Mouse (Mus musculus) embryonic facial prominence, embryonic 11.5 days (tissue): Measurements from ENCODE around the gene Duoxa2. TPM values are rescaled to one million over a fixed set of nuclear protein-coding genes. Genes with fewer than 3 reads are reported as not detected.

ENCODE experiments used
- ATAC-seq: fragments of 200-750 bp; cut with Nextera tagmentation; replicated peaks from 2 replicates; pipeline ENCODE4 v1.8.0; 2017; ENCODE audit warnings: low read depth; ENCODE audit not compliant: insufficient number of reproducible peaks, low FRiP score, low TSS enrichment
- DNase-seq: peaks from one replicate; pipeline ENCODE4 v3.0.0-alpha.2; 2015; ENCODE audit warnings: low spot score
- H3K27ac ChIP-seq: fragments of 300-500 bp; sonication (generic); replicated peaks from 2 replicates; pipeline ENCODE4 v1.5.1; 2014; ENCODE audit warnings: mild to moderate bottlenecking, low read depth, low read length, control low read depth
- H3K27me3 ChIP-seq: fragments of 300-500 bp; sonication (generic); 2 replicates; pipeline ENCODE4 v1.6.1; 2014; ENCODE audit warnings: mild to moderate bottlenecking, low read length, moderate library complexity, mixed read lengths; ENCODE audit not compliant: control insufficient read depth, insufficient read depth
- H3K36me3 ChIP-seq: fragments of 300-500 bp; sonication (generic); replicated peaks from 2 replicates; pipeline ENCODE4 v1.6.1; 2014; ENCODE audit warnings: low read depth, mild to moderate bottlenecking, low read length, moderate library complexity, mixed read lengths; ENCODE audit not compliant: control insufficient read depth, insufficient read depth
- H3K4me1 ChIP-seq: fragments of 300-500 bp; sonication (generic); 2 replicates; pipeline ENCODE4 v1.6.1; 2014; ENCODE audit warnings: low read length, mixed read lengths; ENCODE audit not compliant: control insufficient read depth, insufficient read depth
- H3K4me2 ChIP-seq: fragments of 300-500 bp; sonication (generic); 2 replicates; pipeline ENCODE4 v1.6.1; 2014; ENCODE audit warnings: low read depth, mild to moderate bottlenecking, control low read depth, low read length, moderate library complexity
- H3K4me3 ChIP-seq: fragments of 300-500 bp; sonication (generic); 2 replicates; pipeline ENCODE4 v1.5.1; 2014; ENCODE audit warnings: low read depth, low read length, control low read depth
- H3K9ac ChIP-seq: fragments of 300-500 bp; sonication (generic); replicated peaks from 2 replicates; pipeline ENCODE4 v1.6.1; 2014; ENCODE audit warnings: mild to moderate bottlenecking, control low read depth, low read length
- H3K9me3 ChIP-seq: fragments of 300-500 bp; sonication (generic); replicated peaks from 2 replicates; pipeline ENCODE4 v1.6.1; 2016; ENCODE audit warnings: mild to moderate bottlenecking, low read length, inconsistent platforms, mixed read lengths; ENCODE audit not compliant: control insufficient read depth
- WGBS: fragments of 180-500 bp; shearing (Covaris S2); extraction: QIAGEN DNeasy Blood & Tissue Kit; methylation state at CpG from one replicate; pipeline ENCODE4 v1.1.7; 2014; 5-methylcytosine and 5-hydroxymethylcytosine counted together
- polyA plus RNA-seq: library from polyadenylated mRNA; unstranded; fragments of >200 nt; fragmentation: Nextera tagmentation; extraction: Ambion mirVana; gene quantifications from 2 replicates; pipeline ENCODE4 v1.2.1, GENCODE M21; 2014

Duoxa2 gene
- polyA plus RNA-seq, 1 experiment from 2014 or later, result not detected

GRCm38 (mm10) chr2:122294916-122295315 is 3.8 kb upstream of the Duoxa2 start:
- Histone ChIP-seq H3K4me2 (no peak overlapping the region), H3K27me3 (peaks cover 43% of the 10 kb centered on the region), H3K36me3 (no peaks in the 10 kb centered on the region), H3K4me3 (no peak overlapping the region), H3K27ac (no peak overlapping the region), H3K9ac (no peak overlapping the region), H3K9me3 (no peaks in the 10 kb centered on the region), H3K4me1 (peaks cover 4% of the 10 kb centered on the region; the same call in 1 of the 2 replicates)
- DNase-seq (peak; percentile 43), ATAC-seq (no peak)
- WGBS, result 4% methylated on average over 7 of the region's 7 CpGs

- peak; percentile 42 for DNase-seq
- Histone ChIP-seq H3K36me3 (no peaks in the 10 kb centered on the region), H3K27ac (no peak overlapping the region), H3K9me3 (no peaks in the 10 kb centered on the region), H3K9ac (no peak overlapping the region), H3K4me2 (peak overlapping the region; percentile 10; the same call in 1 of the 2 replicates), H3K4me1 (peaks cover 4% of the 10 kb centered on the region; the same call in 1 of the 2 replicates), H3K27me3 (peaks cover 66% of the 10 kb centered on the region), H3K4me3 (peak overlapping the region; percentile 6; the same call in 1 of the 2 replicates)
- WGBS, result under 1% methylated on average over 35 of the region's 35 CpGs
- ATAC-seq, result no peak
These were observed 1.2 kb upstream of the Duoxa2 start for GRCm38 (mm10) chr2:122297271-122298095.

GRCm38 (mm10) chr2:122298096-122298499 is 602 bp upstream of the Duoxa2 start, which contains the start of gene Duox2:
Gene Duox2, minus strand, starts transcription at chr2:122298449.
- DNase-seq, result peak; percentile 5
- no peak for ATAC-seq
- H3K27me3 ChIP-seq, result peaks cover 73% of the 10 kb centered on the region
- peaks cover 4% of the 10 kb centered on the region; the same call in 1 of the 2 replicates for H3K4me1 ChIP-seq
- no peaks in the 10 kb centered on the region for H3K9me3 ChIP-seq
- H3K36me3 ChIP-seq, result no peaks in the 10 kb centered on the region
- H3K27ac ChIP-seq, result no peak within 1 kb of the TSS
- no peak within 1 kb of the TSS; the same call in 1 of the 2 replicates for H3K9ac ChIP-seq
- WGBS, result 3% methylated on average over 13 of the region's 13 CpGs
- H3K4me2 ChIP-seq, result peak within 1 kb of the TSS; percentile 37
- H3K4me3 ChIP-seq, result peak within 1 kb of the TSS; percentile 17; the same call in 1 of the 2 replicates

GRCm38 (mm10) chr2:122299911-122300655 is 1.4 kb downstream of the Duoxa2 start:
- Histone ChIP-seq H3K27ac (no peak overlapping the region), H3K9ac (no peak overlapping the region), H3K9me3 (no peaks in the 10 kb centered on the region), H3K4me2 (no peak overlapping the region), H3K4me3 (no peak overlapping the region), H3K27me3 (peaks cover 71% of the 10 kb centered on the region), H3K36me3 (no peaks in the 10 kb centered on the region), H3K4me1 (peaks cover 4% of the 10 kb centered on the region; the same call in 1 of the 2 replicates)
- DNase-seq (no peak), ATAC-seq (no peak)
- 9% methylated on average over 14 of the region's 14 CpGs for WGBS

- H3K9ac ChIP-seq, result no peak overlapping the region
- H3K4me1 ChIP-seq, result peaks cover 4% of the 10 kb centered on the region; the same call in 1 of the 2 replicates
- DNase-seq, result no peak
- no peaks in the 10 kb centered on the region for H3K36me3 ChIP-seq
- H3K27me3 ChIP-seq, result peaks cover 70% of the 10 kb centered on the region
- ATAC-seq, result no peak
- H3K9me3 ChIP-seq, result no peaks in the 10 kb centered on the region
- H3K4me3 ChIP-seq, result no peak overlapping the region
- no peak overlapping the region for H3K27ac ChIP-seq
- no peak overlapping the region for H3K4me2 ChIP-seq
- 6% methylated on average over 14 of the region's 14 CpGs for whole genome bisulfite sequencing
These were observed 1.9 kb downstream of the Duoxa2 start for GRCm38 (mm10) chr2:122300656-122301020.

GRCm38 (mm10) chr2:122301081-122301920 is 2.6 kb downstream of the Duoxa2 start:
- peak overlapping the region; percentile 32 for H3K4me2 ChIP-seq
- H3K4me1 ChIP-seq, result peaks cover 4% of the 10 kb centered on the region; the same call in 1 of the 2 replicates
- H3K4me3 ChIP-seq, result peak overlapping the region; percentile 26
- peaks cover 67% of the 10 kb centered on the region for H3K27me3 ChIP-seq
- no peak overlapping the region for H3K9ac ChIP-seq
- peak; percentile 21 for DNase-seq
- under 1% methylated on average over 48 of the region's 48 CpGs for WGBS
- no peaks in the 10 kb centered on the region for H3K36me3 ChIP-seq
- H3K27ac ChIP-seq, result no peak overlapping the region
- no peaks in the 10 kb centered on the region for H3K9me3 ChIP-seq
- ATAC-seq, result no peak; the same call in 1 of the 2 replicates

GRCm38 (mm10) chr2:122301921-122302573 is 3.3 kb downstream of the Duoxa2 start:
- DNase-seq, result no peak
- Histone ChIP-seq H3K9ac (no peak overlapping the region), H3K9me3 (no peaks in the 10 kb centered on the region), H3K27me3 (peaks cover 62% of the 10 kb centered on the region), H3K4me2 (peak overlapping the region; percentile 32), H3K36me3 (no peaks in the 10 kb centered on the region), H3K4me3 (peak overlapping the region; percentile 26), H3K27ac (no peak overlapping the region), H3K4me1 (peaks cover 4% of the 10 kb centered on the region; the same call in 1 of the 2 replicates)
- no peak for ATAC-seq
- WGBS, result 9% methylated on average over 23 of the region's 23 CpGs
